Mouse (Mus musculus): ENCODE results near the gene C1qtnf9.

DNA sequence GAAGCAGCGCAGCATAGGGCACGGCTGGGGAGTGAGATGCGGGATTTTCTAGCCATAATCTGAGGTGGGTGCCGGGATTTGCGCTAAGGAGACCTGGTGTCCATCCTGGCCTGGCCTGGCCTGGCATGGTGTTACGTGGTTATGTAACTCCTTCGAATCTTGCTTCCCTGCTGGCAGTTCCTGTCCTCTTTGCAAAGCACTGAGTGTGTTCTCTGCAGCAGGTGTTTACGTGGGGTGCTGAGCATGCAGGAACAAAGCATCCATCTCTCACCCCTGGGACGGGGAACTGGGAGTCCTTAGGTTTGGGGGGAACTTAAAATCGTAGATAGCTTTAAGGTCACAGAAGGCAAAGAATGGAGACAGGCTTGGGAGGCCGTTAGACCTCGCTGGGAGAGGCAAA lies 28.3 kb upstream of the C1qtnf9 start:
- TF ChIP-seq CTCF (IDR thresholded peaks at IDR 0.05): no peak
- no peak for TF ChIP-seq EP300 (IDR thresholded peaks at IDR 0.05)

All from lung, postnatal 0 days (tissue).